Mouse (Mus musculus) limb, embryonic 10.5 days (tissue): Measurements from ENCODE around the gene Nefh. TPM values are rescaled to one million over a fixed set of nuclear protein-coding genes. Genes with fewer than 3 reads are reported as not detected.
A peak's percentile ranks its signal among the peaks of the same experiment; 100 is the strongest.

ENCODE experiments used
- DNase-seq: peaks from one replicate; pipeline ENCODE4 v3.0.0-alpha.2; 2017; ENCODE audit warnings: low spot score
- H3K27ac ChIP-seq: fragments of 300-500 bp; sonication (generic); 2 replicates; pipeline ENCODE4 v1.5.1; 2016; ENCODE audit warnings: mild to moderate bottlenecking
- H3K27me3 ChIP-seq: fragments of 300-500 bp; sonication (generic); 2 replicates; pipeline ENCODE4 v1.6.1; 2016; ENCODE audit warnings: low read depth, mild to moderate bottlenecking; ENCODE audit not compliant: poor library complexity, severe bottlenecking
- H3K36me3 ChIP-seq: fragments of 300-500 bp; sonication (generic); 2 replicates; pipeline ENCODE4 v1.6.1; 2016; ENCODE audit warnings: mild to moderate bottlenecking, moderate library complexity
- H3K4me1 ChIP-seq: fragments of 300-500 bp; sonication (generic); 2 replicates; pipeline ENCODE4 v1.6.1; 2016
- H3K4me3 ChIP-seq: fragments of 300-500 bp; sonication (generic); 2 replicates; pipeline ENCODE4 v1.5.1; 2016; ENCODE audit warnings: mild to moderate bottlenecking, moderate library complexity
- H3K9me3 ChIP-seq: fragments of 300-500 bp; sonication (generic); replicated peaks from 2 replicates; pipeline ENCODE4 v1.6.1; 2016; ENCODE audit warnings: mild to moderate bottlenecking
- WGBS: fragments of 180-500 bp; shearing (Covaris S2); methylation state at CpG from one replicate; pipeline ENCODE4 v1.1.7; 2016; 5-methylcytosine and 5-hydroxymethylcytosine counted together
- polyA plus RNA-seq: library from polyadenylated mRNA; unstranded; fragments of >200 nt; fragmentation: Nextera tagmentation; extraction: Ambion mirVana; gene quantifications from 2 replicates; pipeline ENCODE4 v1.2.1, GENCODE M21; 2016

The Nefh gene
- polyA plus RNA-seq, 1 experiment from 2014 or later, result 0.08 TPM

DNA sequence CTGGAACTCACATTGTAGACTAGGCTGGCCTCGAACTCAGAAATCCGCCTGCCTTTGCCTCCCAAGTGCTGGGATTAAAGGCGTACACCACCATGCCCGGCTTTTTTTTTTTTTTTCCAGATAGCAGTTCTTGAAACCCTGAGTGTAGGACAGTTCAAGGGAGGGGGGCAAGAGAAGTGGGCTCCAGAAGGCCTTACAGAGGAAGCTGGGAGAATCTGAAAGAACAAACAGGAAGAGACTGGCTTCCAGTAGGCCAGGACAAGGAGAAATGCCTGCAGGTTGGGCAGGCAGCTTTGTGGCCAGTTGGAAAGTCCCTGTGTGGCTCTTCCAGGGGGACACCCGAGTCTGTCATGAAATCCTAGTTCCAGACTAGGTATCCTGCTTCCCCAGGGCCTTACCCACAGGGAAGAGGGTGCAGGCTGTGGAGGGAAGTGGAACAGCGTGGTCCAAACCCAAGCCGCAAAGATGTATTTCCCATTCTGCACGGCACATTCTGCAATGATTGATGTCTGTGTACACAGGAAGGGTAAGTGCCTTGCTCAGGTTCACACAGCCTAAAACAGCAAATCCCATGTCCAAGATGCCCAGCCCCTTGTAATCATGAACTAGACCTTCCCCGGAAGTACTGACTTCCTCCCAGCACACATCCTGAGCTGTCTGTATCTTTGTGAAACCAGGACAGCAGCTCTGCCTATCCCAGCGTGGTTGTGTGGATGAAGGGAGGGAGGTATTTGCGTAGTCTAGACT is 26.7 kb upstream of the Nefh start:
- 0 out of 2 replicates have a peak, but pooled peaks cover 2% of the 10 kb centered on the region for H3K4me1 ChIP-seq
- H3K9me3 ChIP-seq, result no peaks in the 10 kb centered on the region
- peaks cover 85% of the 10 kb centered on the region for H3K27me3 ChIP-seq
- 85% methylated on average over 11 of the region's 11 CpGs for WGBS
- DNase-seq, result no peak
- no peaks in the 10 kb centered on the region for H3K36me3 ChIP-seq
- no peak overlapping the region for H3K4me3 ChIP-seq
- H3K27ac ChIP-seq, result no peak overlapping the region

DNA sequence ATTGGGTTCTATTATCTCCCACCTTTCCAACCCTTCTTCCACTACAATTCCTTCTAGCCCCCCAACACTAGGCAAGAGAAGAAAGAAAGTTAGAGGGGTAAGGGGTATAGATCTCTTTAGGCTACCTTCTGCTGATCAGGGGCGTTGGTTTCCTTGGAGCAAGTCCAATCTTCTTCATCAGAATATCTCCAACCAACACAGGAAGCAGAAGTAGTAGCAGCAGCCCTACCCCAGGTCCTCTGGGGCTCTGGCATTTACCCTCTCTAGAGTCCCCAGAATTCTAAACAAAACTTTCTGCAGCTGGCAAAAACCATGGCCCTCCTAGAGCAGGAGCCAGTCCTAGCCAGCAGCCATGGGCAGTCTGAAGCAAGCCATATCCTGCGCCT is 26.0 kb upstream of the Nefh start:
- Histone ChIP-seq H3K4me1 (0 out of 2 replicates have a peak, but pooled peaks cover 2% of the 10 kb centered on the region), H3K9me3 (no peaks in the 10 kb centered on the region), H3K27ac (no peak overlapping the region), H3K4me3 (no peak overlapping the region), H3K27me3 (peaks cover 81% of the 10 kb centered on the region), H3K36me3 (no peaks in the 10 kb centered on the region)
- DNase-seq, result no peak
- WGBS, result 88% methylated on average over 2 of the region's 2 CpGs

DNA sequence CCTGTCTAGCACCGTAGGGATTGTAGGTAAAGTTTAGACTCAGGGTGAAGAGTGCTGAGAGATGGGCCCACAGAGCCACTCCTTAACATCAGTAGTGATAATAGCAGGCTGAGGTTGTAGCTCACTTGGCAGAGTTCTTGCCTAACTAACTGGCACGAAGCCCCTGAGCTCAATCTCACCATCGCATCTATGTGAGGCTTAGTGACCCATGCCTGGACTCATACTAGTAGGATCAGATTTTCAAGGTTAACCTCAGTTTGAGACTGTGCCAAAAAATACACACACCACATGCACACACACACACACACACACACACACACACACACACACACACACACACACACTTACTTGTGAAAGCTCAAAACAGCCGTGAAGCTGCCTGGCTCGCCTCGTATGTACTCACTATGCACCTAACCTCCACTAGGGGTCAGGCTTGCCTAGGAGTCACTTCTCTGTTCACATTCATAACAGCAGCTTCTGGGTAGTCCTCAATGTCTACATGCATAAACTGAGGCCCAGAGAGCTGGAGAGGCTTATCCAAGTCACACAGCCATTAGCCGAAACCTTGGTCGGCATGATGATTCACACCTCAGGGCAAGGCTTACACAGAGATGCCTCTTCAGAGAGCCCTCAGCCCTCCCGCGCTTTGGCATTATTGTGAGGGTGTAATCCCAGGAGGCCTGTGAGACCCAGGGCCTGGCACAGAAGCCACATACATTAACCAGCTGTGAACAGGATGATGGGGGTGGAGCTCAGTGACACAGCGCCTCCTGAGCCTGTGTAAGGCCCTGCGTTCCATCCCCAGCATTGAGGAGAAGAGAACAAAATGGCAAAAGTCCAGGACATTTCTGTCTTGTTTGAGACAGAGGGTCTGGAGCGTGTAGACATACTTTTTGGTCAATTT is 25.4 kb upstream of the Nefh start:
- H3K36me3 ChIP-seq, result no peaks in the 10 kb centered on the region
- H3K27me3 ChIP-seq, result peaks cover 80% of the 10 kb centered on the region
- DNase-seq, result peak; percentile 61
- no peak overlapping the region for H3K4me3 ChIP-seq
- 65% methylated on average over 13 of the region's 13 CpGs for WGBS
- no peak overlapping the region for H3K27ac ChIP-seq
- H3K4me1 ChIP-seq, result 0 out of 2 replicates have a peak, but pooled peaks cover 2% of the 10 kb centered on the region
- H3K9me3 ChIP-seq, result no peaks in the 10 kb centered on the region

DNA sequence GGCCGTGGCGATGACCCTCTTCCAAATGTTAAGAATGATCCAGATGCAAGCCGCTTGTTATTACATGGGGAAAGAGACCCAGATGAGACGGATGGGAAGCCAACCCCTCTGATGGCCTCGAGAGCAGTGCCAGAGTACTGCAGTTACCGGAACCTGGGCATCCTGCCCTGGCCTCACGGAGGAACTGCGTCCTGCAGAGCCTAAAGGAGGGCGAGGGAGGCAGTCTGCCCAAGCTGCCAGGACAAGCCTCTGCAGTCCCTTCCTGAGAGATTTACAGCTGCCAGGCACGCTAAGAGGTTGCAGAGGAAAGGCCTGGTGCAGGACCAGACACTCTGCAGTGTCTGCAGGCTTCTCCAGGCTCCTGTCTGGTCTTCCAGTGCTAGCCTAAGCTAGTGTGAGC is 20.5 kb upstream of the Nefh start:
- no peak overlapping the region for H3K4me3 ChIP-seq
- no peak for DNase-seq
- no peaks in the 10 kb centered on the region for H3K9me3 ChIP-seq
- no peaks in the 10 kb centered on the region for H3K4me1 ChIP-seq
- WGBS, result 61% methylated on average over 10 of the region's 10 CpGs
- H3K27ac ChIP-seq, result no peak overlapping the region
- H3K36me3 ChIP-seq, result no peaks in the 10 kb centered on the region
- peaks cover 56% of the 10 kb centered on the region; the same call in 1 of the 2 replicates for H3K27me3 ChIP-seq

DNA sequence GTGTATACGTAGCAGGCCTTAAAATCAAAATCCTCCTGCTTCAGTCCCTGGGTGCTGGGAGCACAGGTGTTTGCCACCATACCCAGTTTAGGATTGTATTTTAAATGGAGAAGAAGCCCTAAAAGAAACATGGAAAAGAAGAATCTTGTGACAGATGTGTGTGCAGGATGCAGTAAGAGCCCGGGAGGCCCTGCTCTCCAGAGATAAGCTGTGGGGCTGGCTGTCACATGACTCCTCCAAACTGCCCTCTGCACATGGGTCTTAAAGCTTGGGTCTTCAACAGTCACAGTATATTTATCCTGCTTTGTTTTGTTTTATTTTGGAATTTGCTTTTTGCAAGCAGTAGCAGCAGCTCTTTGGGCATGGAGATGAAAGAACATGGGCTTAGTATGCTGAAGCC is 19.7 kb upstream of the Nefh start:
- Histone ChIP-seq H3K4me1 (no peaks in the 10 kb centered on the region), H3K27me3 (peaks cover 53% of the 10 kb centered on the region; the same call in 1 of the 2 replicates), H3K4me3 (no peak overlapping the region), H3K27ac (no peak overlapping the region), H3K9me3 (no peaks in the 10 kb centered on the region), H3K36me3 (no peaks in the 10 kb centered on the region)
- WGBS, result 61% methylated on average over 2 of the region's 2 CpGs
- no peak for DNase-seq

DNA sequence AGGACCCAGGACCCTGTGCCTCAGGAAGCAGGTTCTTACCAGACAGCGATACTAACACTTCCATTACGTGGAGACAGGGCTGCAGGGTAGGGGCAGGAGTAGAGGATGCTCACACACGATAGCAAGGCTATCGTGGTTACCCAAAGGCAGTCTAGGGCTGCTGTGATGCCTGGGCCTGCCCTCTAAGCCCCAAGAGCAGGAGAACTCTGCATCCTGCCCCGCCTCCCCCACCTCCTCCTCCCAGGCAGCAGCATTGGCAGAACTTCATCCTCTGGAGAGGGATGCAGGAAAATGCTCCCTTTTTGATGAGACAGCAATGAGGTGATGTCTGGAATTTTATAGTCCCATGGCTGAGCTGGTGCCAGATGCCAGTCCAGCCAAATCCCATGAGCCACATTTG is 19.0 kb upstream of the Nefh start:
- no peak for DNase-seq
- 67% methylated on average over 5 of the region's 5 CpGs for WGBS
- H3K36me3 ChIP-seq, result no peaks in the 10 kb centered on the region
- peaks cover 49% of the 10 kb centered on the region; the same call in 1 of the 2 replicates for H3K27me3 ChIP-seq
- no peak overlapping the region for H3K27ac ChIP-seq
- no peak overlapping the region for H3K4me3 ChIP-seq
- no peaks in the 10 kb centered on the region for H3K9me3 ChIP-seq
- H3K4me1 ChIP-seq, result no peaks in the 10 kb centered on the region

DNA sequence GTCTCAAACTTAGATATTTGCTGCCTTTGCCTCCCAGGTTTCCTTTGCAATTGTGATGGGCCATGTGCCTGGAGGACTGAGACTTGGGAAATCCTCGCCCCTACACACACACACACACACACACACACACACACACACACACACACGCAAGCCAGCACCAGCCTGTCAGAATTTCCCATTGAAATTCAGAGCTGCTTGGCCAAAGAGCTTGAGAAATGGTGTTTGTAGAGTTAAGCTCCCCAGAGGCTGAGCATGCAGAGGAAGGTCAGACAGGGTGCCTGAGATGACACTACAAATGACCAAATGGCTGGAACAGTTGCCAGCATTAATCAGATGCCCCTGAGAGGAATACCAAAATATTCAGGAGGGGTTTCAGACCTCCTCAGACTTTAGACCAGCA is 18.5 kb upstream of the Nefh start:
- DNase-seq, result no peak
- Histone ChIP-seq H3K4me1 (no peaks in the 10 kb centered on the region), H3K4me3 (no peak overlapping the region), H3K36me3 (no peaks in the 10 kb centered on the region), H3K27ac (no peak overlapping the region), H3K27me3 (peaks cover 49% of the 10 kb centered on the region; the same call in 1 of the 2 replicates), H3K9me3 (no peaks in the 10 kb centered on the region)
- WGBS, result 81% methylated on average over 2 of the region's 2 CpGs

DNA sequence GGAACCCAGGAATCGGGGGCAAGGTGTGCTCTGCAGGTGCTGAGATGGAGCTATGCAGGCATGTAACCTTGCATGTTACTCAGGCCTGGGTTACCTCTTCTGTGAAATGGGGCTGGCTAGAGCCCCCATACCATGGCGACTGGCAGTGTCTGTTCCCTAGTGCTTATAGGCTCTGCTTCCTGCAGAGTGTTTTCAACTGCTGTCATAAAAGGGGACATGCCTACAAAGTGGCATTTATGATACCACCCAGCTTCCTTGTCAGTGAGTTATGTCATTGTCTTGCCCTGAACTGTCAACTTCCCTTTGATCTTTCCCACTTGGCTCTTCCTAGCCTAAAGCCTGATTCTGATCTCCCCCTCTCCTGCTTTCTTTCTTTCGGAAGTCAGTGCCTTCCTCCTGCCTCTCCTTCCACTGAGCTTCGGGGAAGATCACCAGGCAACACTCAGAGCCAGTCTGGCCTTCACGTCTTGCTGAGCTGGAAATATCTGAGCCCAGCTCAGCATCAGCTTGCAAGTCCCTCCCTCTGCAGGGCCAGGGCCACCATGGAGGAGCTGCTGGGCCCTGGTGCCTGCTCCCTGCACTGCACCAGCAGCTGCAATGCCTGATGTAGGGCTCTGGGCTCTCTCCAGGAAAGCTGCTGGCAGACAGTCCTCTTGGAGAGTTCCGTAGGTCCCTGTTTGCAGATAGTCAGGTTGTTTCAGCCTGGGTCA is 15.4 kb upstream of the Nefh start:
- DNase-seq, result no peak
- Histone ChIP-seq H3K4me3 (no peak overlapping the region), H3K27me3 (peaks cover 35% of the 10 kb centered on the region; the same call in 1 of the 2 replicates), H3K27ac (no peak overlapping the region), H3K9me3 (no peaks in the 10 kb centered on the region), H3K4me1 (no peaks in the 10 kb centered on the region), H3K36me3 (no peaks in the 10 kb centered on the region)
- WGBS, result 35% methylated on average over 6 of the region's 6 CpGs

DNA sequence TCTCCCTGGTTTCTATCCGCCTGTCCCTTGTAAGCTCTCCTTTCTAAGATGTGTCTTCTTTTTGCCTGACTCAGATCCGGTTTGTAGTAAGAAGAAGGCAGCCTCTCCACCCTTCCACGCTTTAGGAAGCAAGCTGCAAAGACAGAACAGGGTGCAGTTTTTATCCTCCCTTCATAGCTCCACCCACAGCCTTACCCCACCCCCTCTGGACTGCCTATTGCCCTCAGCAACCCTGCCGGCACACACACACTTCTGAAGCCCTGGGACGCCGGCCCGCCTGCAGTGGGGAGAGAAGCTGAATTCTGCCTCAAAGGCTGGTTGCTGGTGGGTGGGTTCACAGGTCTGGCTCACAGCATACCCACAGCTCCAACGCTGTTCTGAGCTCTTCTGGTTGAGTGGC is 6.1 kb upstream of the Nefh start:
- H3K27ac ChIP-seq, result no peak overlapping the region
- no peak for DNase-seq
- peaks cover 97% of the 10 kb centered on the region for H3K27me3 ChIP-seq
- H3K36me3 ChIP-seq, result no peaks in the 10 kb centered on the region
- no peaks in the 10 kb centered on the region for H3K9me3 ChIP-seq
- H3K4me3 ChIP-seq, result no peak overlapping the region
- 1% methylated on average over 8 of the region's 8 CpGs for WGBS
- H3K4me1 ChIP-seq, result peaks cover 7% of the 10 kb centered on the region; the same call in 1 of the 2 replicates

DNA sequence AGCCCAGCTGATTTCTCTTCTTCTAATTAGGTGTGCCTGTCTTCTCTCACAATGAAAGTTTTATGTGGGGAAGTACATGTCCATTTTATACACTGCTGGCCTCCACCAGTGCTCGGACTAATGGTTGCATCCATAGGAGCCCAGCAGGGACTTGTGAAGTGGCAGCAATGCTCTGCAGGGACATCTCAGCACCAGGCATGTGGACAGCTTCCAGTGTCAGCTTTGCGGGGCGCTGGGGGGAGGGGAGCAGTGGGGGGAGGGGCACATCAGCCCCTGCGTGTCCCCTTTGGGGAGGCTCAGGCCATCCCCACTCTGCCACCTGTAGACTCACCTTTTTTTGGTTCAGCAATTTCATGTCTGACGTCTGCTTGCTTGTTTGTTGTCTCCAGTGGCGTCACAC is 5.5 kb upstream of the Nefh start:
- WGBS, result 2% methylated on average over 6 of the region's 6 CpGs
- Histone ChIP-seq H3K36me3 (no peaks in the 10 kb centered on the region), H3K9me3 (no peaks in the 10 kb centered on the region), H3K4me1 (peaks cover 7% of the 10 kb centered on the region; the same call in 1 of the 2 replicates), H3K27ac (no peak overlapping the region), H3K4me3 (no peak overlapping the region), H3K27me3 (peaks cover 98% of the 10 kb centered on the region)
- DNase-seq, result no peak

DNA sequence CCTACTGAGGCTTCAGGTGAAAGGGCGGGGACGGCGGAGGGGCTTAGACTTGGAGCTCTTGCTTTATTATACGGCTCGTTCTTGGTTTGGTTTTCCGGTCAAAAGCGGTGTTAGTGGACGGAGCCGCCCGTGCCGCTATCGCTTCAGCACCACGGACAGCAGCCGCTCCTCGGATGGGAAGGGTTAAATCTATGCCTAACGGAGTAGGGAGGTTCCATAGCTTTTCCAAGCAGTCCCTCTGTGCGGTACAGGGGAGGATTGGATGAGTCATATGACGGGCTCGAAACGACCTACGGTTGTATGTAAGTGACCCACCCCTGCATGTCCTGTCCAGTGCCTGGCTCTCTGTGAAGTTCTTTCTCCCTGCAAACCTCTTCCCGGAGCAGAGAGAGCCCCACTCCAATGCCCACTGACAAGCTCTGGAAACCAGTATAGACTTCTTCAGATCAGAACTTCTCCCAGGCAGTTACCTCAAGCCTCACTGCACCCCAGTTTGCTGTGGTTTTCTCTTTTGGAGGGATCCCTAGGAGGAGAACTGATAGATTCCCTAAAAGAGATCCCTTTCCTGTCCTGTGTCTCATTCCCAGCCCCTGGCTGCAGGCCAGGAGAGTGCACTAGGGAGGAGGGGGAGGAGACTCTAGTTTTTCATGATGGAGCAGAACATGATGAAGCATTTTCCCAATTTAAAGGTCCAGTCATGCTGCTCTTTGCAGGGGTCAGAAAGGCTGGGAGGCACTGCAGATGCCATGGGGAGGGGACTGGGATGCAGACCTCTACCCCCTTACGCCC is 1.6 kb upstream of the Nefh start:
- H3K4me1 ChIP-seq, result peaks cover 26% of the 10 kb centered on the region
- peaks cover 100% of the 10 kb centered on the region for H3K27me3 ChIP-seq
- H3K9me3 ChIP-seq, result no peaks in the 10 kb centered on the region
- H3K27ac ChIP-seq, result no peak overlapping the region
- 5% methylated on average over 23 of the region's 23 CpGs for WGBS
- peak; percentile 92 for DNase-seq
- no peaks in the 10 kb centered on the region for H3K36me3 ChIP-seq
- no peak overlapping the region for H3K4me3 ChIP-seq

DNA sequence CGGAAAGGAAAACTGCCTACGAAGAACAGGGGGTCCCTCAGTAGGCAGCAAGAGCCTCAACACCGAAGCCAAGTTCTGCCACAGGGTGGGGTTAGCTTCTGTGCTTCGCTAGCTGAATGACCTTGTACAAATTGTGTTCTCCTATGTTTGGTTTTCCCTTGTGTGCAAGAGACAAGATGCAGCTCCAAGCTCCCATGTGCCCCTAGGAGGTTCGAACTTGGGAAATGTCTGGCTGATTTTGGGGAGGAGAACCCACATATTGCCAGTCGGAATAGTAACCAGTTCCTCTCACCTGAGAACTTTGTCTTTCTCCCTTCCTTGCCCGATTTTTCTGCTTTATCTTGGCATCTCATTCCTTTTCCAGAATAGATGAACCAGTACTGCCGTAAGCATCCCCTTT is 928 bp upstream of the Nefh start:
- no peak overlapping the region for H3K4me3 ChIP-seq
- H3K36me3 ChIP-seq, result no peaks in the 10 kb centered on the region
- DNase-seq, result no peak
- no peak overlapping the region for H3K27ac ChIP-seq
- no peaks in the 10 kb centered on the region for H3K9me3 ChIP-seq
- H3K4me1 ChIP-seq, result peaks cover 24% of the 10 kb centered on the region
- peaks cover 100% of the 10 kb centered on the region for H3K27me3 ChIP-seq
- 38% methylated on average over 8 of the region's 8 CpGs for WGBS
